Mouse (Mus musculus): ENCODE measurements around the gene Rsph1. TPM values are rescaled to one million over a fixed set of nuclear protein-coding genes. Genes with fewer than 3 reads are reported as not detected.

The Rsph1 gene
- polyA plus RNA-seq (2014; fragmentation: Nextera tagmentation; extraction: Ambion mirVana): 0.63 and 1.7 TPM in 2 replicates

GRCm38 (mm10) chr17:31276922-31277918, at the start of gene Rsph1:
Rsph1 (minus strand) TSS chr17:31277383.
- H3K9me3 ChIP-seq (ENCODE audit: control insufficient read depth, low read length): no peaks in the 10 kb centered on the region
- no peak within 1 kb of the TSS for H3K27ac ChIP-seq (ENCODE audit: low read depth, low read length)
- peak within 1 kb of the TSS; percentile 61 for H3K4me2 ChIP-seq
- H3K9ac ChIP-seq (ENCODE audit: low read length): peak within 1 kb of the TSS; percentile 58
- ATAC-seq (ENCODE audit: low FRiP score) (peak; percentile 92), DNase-seq (ENCODE audit: low spot score, missing footprints) (peak; percentile 98)
- WGBS: 10% methylated on average over 44 of the region's 44 CpGs
- H3K27me3 ChIP-seq (ENCODE audit: control insufficient read depth, insufficient read depth, low read length): peaks cover 2% of the 10 kb centered on the region; the same call in 1 of the 2 replicates
- H3K4me3 ChIP-seq (ENCODE audit: low read depth, low read length): peak within 1 kb of the TSS; percentile 41
- H3K36me3 ChIP-seq (ENCODE audit: control insufficient read depth, insufficient read depth, low read length): no peaks in the 10 kb centered on the region
- peaks cover 9% of the 10 kb centered on the region; the same call in 1 of the 2 replicates for H3K4me1 ChIP-seq (ENCODE audit: control insufficient read depth, insufficient read depth, low read length)

GRCm38 (mm10) chr17:31326220-31326852, 49.2 kb upstream of the Rsph1 start:
- Histone ChIP-seq H3K4me3 (ENCODE audit: low read depth, low read length) (no peak overlapping the region), H3K36me3 (ENCODE audit: control insufficient read depth, insufficient read depth, low read length) (no peaks in the 10 kb centered on the region), H3K4me1 (ENCODE audit: control insufficient read depth, insufficient read depth, low read length) (no peaks in the 10 kb centered on the region), H3K9ac (ENCODE audit: low read length) (no peak overlapping the region), H3K27me3 (ENCODE audit: control insufficient read depth, insufficient read depth, low read length) (no peaks in the 10 kb centered on the region), H3K27ac (ENCODE audit: low read depth, low read length) (no peak overlapping the region), H3K9me3 (ENCODE audit: control insufficient read depth, low read length) (no peaks in the 10 kb centered on the region), H3K4me2 (no peak overlapping the region)
- 48% methylated on average over 9 of the region's 9 CpGs for WGBS
- ATAC-seq (ENCODE audit: low FRiP score): no peak
- DNase-seq (ENCODE audit: low spot score, missing footprints): no peak

GRCm38 (mm10) chr17:31325451-31326219, 48.5 kb upstream of the Rsph1 start:
- peak; percentile 92 for DNase-seq (ENCODE audit: low spot score, missing footprints)
- no peak overlapping the region for H3K27ac ChIP-seq (ENCODE audit: low read depth, low read length)
- H3K27me3 ChIP-seq (ENCODE audit: control insufficient read depth, insufficient read depth, low read length): no peaks in the 10 kb centered on the region
- H3K4me3 ChIP-seq (ENCODE audit: low read depth, low read length): no peak overlapping the region
- no peak overlapping the region for H3K4me2 ChIP-seq
- no peaks in the 10 kb centered on the region for H3K9me3 ChIP-seq (ENCODE audit: control insufficient read depth, low read length)
- no peaks in the 10 kb centered on the region for H3K36me3 ChIP-seq (ENCODE audit: control insufficient read depth, insufficient read depth, low read length)
- H3K9ac ChIP-seq (ENCODE audit: low read length): no peak overlapping the region
- H3K4me1 ChIP-seq (ENCODE audit: control insufficient read depth, insufficient read depth, low read length): no peaks in the 10 kb centered on the region
- 71% methylated on average over 13 of the region's 13 CpGs for WGBS
- no peak for ATAC-seq (ENCODE audit: low FRiP score)

- no peak for ATAC-seq (ENCODE audit: low FRiP score)
- 91% methylated on average over 8 of the region's 8 CpGs for whole genome bisulfite sequencing
- H3K9me3 ChIP-seq (ENCODE audit: control insufficient read depth, low read length): no peaks in the 10 kb centered on the region
Observed at GRCm38 (mm10) chr17:31324227-31324626, 47.0 kb upstream of the Rsph1 start.

GRCm38 (mm10) chr17:31323379-31323778, 46.2 kb upstream of the Rsph1 start:
- DNase-seq (ENCODE audit: low spot score, missing footprints): no peak
- no peak for ATAC-seq (ENCODE audit: low FRiP score)
- H3K36me3 ChIP-seq (ENCODE audit: control insufficient read depth, insufficient read depth, low read length): no peaks in the 10 kb centered on the region
- no peaks in the 10 kb centered on the region for H3K4me1 ChIP-seq (ENCODE audit: control insufficient read depth, insufficient read depth, low read length)
- no peak overlapping the region for H3K4me2 ChIP-seq
- H3K27me3 ChIP-seq (ENCODE audit: control insufficient read depth, insufficient read depth, low read length): no peaks in the 10 kb centered on the region
- H3K9me3 ChIP-seq (ENCODE audit: control insufficient read depth, low read length): no peaks in the 10 kb centered on the region
- no peak overlapping the region for H3K4me3 ChIP-seq (ENCODE audit: low read depth, low read length)
- no peak overlapping the region for H3K27ac ChIP-seq (ENCODE audit: low read depth, low read length)
- no peak overlapping the region for H3K9ac ChIP-seq (ENCODE audit: low read length)
- WGBS: 92% methylated on average over 4 of the region's 4 CpGs

More at GRCm38 (mm10) chr17:31324227-31324626, 47.0 kb upstream of the Rsph1 start:
- no peak for DNase-seq (ENCODE audit: low spot score, missing footprints)
- Histone ChIP-seq H3K4me1 (ENCODE audit: control insufficient read depth, insufficient read depth, low read length) (no peaks in the 10 kb centered on the region), H3K4me3 (ENCODE audit: low read depth, low read length) (no peak overlapping the region), H3K27ac (ENCODE audit: low read depth, low read length) (no peak overlapping the region), H3K9ac (ENCODE audit: low read length) (no peak overlapping the region), H3K27me3 (ENCODE audit: control insufficient read depth, insufficient read depth, low read length) (no peaks in the 10 kb centered on the region), H3K4me2 (no peak overlapping the region), H3K36me3 (ENCODE audit: control insufficient read depth, insufficient read depth, low read length) (no peaks in the 10 kb centered on the region)

GRCm38 (mm10) chr17:31322446-31322845, 45.3 kb upstream of the Rsph1 start:
- 90% methylated on average over 4 of the region's 4 CpGs for WGBS
- Histone ChIP-seq H3K27me3 (ENCODE audit: control insufficient read depth, insufficient read depth, low read length) (no peaks in the 10 kb centered on the region), H3K4me2 (no peak overlapping the region), H3K36me3 (ENCODE audit: control insufficient read depth, insufficient read depth, low read length) (no peaks in the 10 kb centered on the region), H3K9ac (ENCODE audit: low read length) (no peak overlapping the region), H3K9me3 (ENCODE audit: control insufficient read depth, low read length) (no peaks in the 10 kb centered on the region), H3K27ac (ENCODE audit: low read depth, low read length) (no peak overlapping the region), H3K4me3 (ENCODE audit: low read depth, low read length) (no peak overlapping the region), H3K4me1 (ENCODE audit: control insufficient read depth, insufficient read depth, low read length) (no peaks in the 10 kb centered on the region)
- DNase-seq (ENCODE audit: low spot score, missing footprints): no peak
- ATAC-seq (ENCODE audit: low FRiP score): no peak

- whole genome bisulfite sequencing: 75% methylated on average over 12 of the region's 12 CpGs
- no peak overlapping the region for H3K9ac ChIP-seq (ENCODE audit: low read length)
Observed at GRCm38 (mm10) chr17:31321425-31321824, 44.2 kb upstream of the Rsph1 start.

GRCm38 (mm10) chr17:31318906-31319767, 42.0 kb upstream of the Rsph1 start:
- Histone ChIP-seq H3K4me1 (ENCODE audit: control insufficient read depth, insufficient read depth, low read length) (peaks cover 6% of the 10 kb centered on the region; the same call in 1 of the 2 replicates), H3K27me3 (ENCODE audit: control insufficient read depth, insufficient read depth, low read length) (no peaks in the 10 kb centered on the region), H3K27ac (ENCODE audit: low read depth, low read length) (no peak overlapping the region), H3K4me3 (ENCODE audit: low read depth, low read length) (no peak overlapping the region), H3K9ac (ENCODE audit: low read length) (no peak overlapping the region), H3K4me2 (no peak overlapping the region), H3K9me3 (ENCODE audit: control insufficient read depth, low read length) (no peaks in the 10 kb centered on the region), H3K36me3 (ENCODE audit: control insufficient read depth, insufficient read depth, low read length) (no peaks in the 10 kb centered on the region)
- DNase-seq (ENCODE audit: low spot score, missing footprints): no peak
- 91% methylated on average over 19 of the region's 19 CpGs for WGBS
- ATAC-seq (ENCODE audit: low FRiP score): no peak

More at GRCm38 (mm10) chr17:31321425-31321824, 44.2 kb upstream of the Rsph1 start:
- H3K27ac ChIP-seq (ENCODE audit: low read depth, low read length): no peak overlapping the region
- ATAC-seq (ENCODE audit: low FRiP score) (no peak), DNase-seq (ENCODE audit: low spot score, missing footprints) (no peak)
- H3K9me3 ChIP-seq (ENCODE audit: control insufficient read depth, low read length): no peaks in the 10 kb centered on the region
- no peaks in the 10 kb centered on the region for H3K27me3 ChIP-seq (ENCODE audit: control insufficient read depth, insufficient read depth, low read length)
- H3K4me2 ChIP-seq: no peak overlapping the region
- no peaks in the 10 kb centered on the region for H3K36me3 ChIP-seq (ENCODE audit: control insufficient read depth, insufficient read depth, low read length)
- no peak overlapping the region for H3K4me3 ChIP-seq (ENCODE audit: low read depth, low read length)
- H3K4me1 ChIP-seq (ENCODE audit: control insufficient read depth, insufficient read depth, low read length): no peaks in the 10 kb centered on the region
